Mouse (Mus musculus) embryonic facial prominence, embryonic 10.5 days (tissue): ENCODE measurements around the gene Rpl7l1. TPM values are rescaled to one million over a fixed set of nuclear protein-coding genes. Genes with fewer than 3 reads are reported as not detected.

Experiments
- DNase-seq: peaks from one replicate; pipeline ENCODE4 v3.0.0-alpha.2; 2017; ENCODE audit warnings: low spot score
- H3K27ac ChIP-seq: fragments of 300-500 bp; sonication (generic); replicated peaks from 2 replicates; pipeline ENCODE4 v1.5.1; 2016; ENCODE audit warnings: mild to moderate bottlenecking
- H3K27me3 ChIP-seq: fragments of 300-500 bp; sonication (generic); replicated peaks from 2 replicates; pipeline ENCODE4 v1.6.1; 2016; ENCODE audit warnings: low read depth, mild to moderate bottlenecking; ENCODE audit not compliant: poor library complexity, severe bottlenecking
- H3K36me3 ChIP-seq: fragments of 300-500 bp; sonication (generic); replicated peaks from 2 replicates; pipeline ENCODE4 v1.6.1; 2016; ENCODE audit warnings: mild to moderate bottlenecking, moderate library complexity
- H3K4me1 ChIP-seq: fragments of 300-500 bp; sonication (generic); 2 replicates; pipeline ENCODE4 v1.6.1; 2016
- H3K4me3 ChIP-seq: fragments of 300-500 bp; sonication (generic); 2 replicates; pipeline ENCODE4 v1.5.1; 2016; ENCODE audit warnings: mild to moderate bottlenecking, moderate library complexity
- H3K9me3 ChIP-seq: fragments of 300-500 bp; sonication (generic); 2 replicates; pipeline ENCODE4 v1.6.1; 2016; ENCODE audit warnings: mild to moderate bottlenecking
- WGBS: fragments of 180-500 bp; shearing (Covaris S2); methylation state at CpG from one replicate; pipeline ENCODE4 v1.1.7; 2016; 5-methylcytosine and 5-hydroxymethylcytosine counted together
- polyA plus RNA-seq: library from polyadenylated mRNA; unstranded; fragments of >200 nt; fragmentation: Nextera tagmentation; extraction: Ambion mirVana; gene quantifications from 2 replicates; pipeline ENCODE4 v1.2.1, GENCODE M21; 2016

Rpl7l1 gene
- polyA plus RNA-seq, 1 experiment from 2014 or later = 222 TPM

- 40% methylated on average over 6 of the region's 6 CpGs for WGBS
- Histone ChIP-seq H3K36me3 (peaks cover 36% of the 10 kb centered on the region), H3K4me1 (peaks cover 14% of the 10 kb centered on the region; the same call in 1 of the 2 replicates), H3K4me3 (no peak overlapping the region), H3K27me3 (peaks cover 28% of the 10 kb centered on the region), H3K27ac (no peak overlapping the region), H3K9me3 (no peaks in the 10 kb centered on the region)
- peak; percentile 38 for DNase-seq
Observed at GRCm38 (mm10) chr17:46728021-46728420, 54.5 kb downstream of the Rpl7l1 start.

- Histone ChIP-seq H3K36me3 (peaks cover 43% of the 10 kb centered on the region), H3K27ac (no peak overlapping the region), H3K27me3 (peaks cover 28% of the 10 kb centered on the region), H3K9me3 (no peaks in the 10 kb centered on the region), H3K4me1 (peaks cover 14% of the 10 kb centered on the region; the same call in 1 of the 2 replicates), H3K4me3 (no peak overlapping the region)
- DNase-seq = no peak
- 89% methylated on average over 11 of the region's 11 CpGs for WGBS
Observed at GRCm38 (mm10) chr17:46727271-46727670, 55.2 kb downstream of the Rpl7l1 start.

GRCm38 (mm10) chr17:46725731-46726645 lies 56.5 kb downstream of the Rpl7l1 start:
- H3K4me3 ChIP-seq = no peak overlapping the region
- DNase-seq = no peak
- peaks cover 55% of the 10 kb centered on the region for H3K36me3 ChIP-seq

GRCm38 (mm10) chr17:46725273-46725672 lies 57.2 kb downstream of the Rpl7l1 start:
- 49% methylated on average over 9 of the region's 9 CpGs for WGBS
- Histone ChIP-seq H3K36me3 (peaks cover 61% of the 10 kb centered on the region), H3K27me3 (peaks cover 25% of the 10 kb centered on the region), H3K4me3 (no peak overlapping the region), H3K4me1 (peaks cover 14% of the 10 kb centered on the region), H3K9me3 (no peaks in the 10 kb centered on the region), H3K27ac (0 out of 2 replicates have a peak overlapping the region, but pooled peaks have one; percentile 0)
- peak; percentile 64 for DNase-seq

More at GRCm38 (mm10) chr17:46725731-46726645, 56.5 kb downstream of the Rpl7l1 start:
- peaks cover 14% of the 10 kb centered on the region for H3K4me1 ChIP-seq
- 92% methylated on average over 26 of the region's 26 CpGs for WGBS
- no peak overlapping the region for H3K27ac ChIP-seq
- peaks cover 28% of the 10 kb centered on the region for H3K27me3 ChIP-seq
- no peaks in the 10 kb centered on the region for H3K9me3 ChIP-seq

GRCm38 (mm10) chr17:46724477-46725084 lies 57.9 kb downstream of the Rpl7l1 start:
- Histone ChIP-seq H3K4me1 (peaks cover 14% of the 10 kb centered on the region), H3K27me3 (peaks cover 18% of the 10 kb centered on the region), H3K4me3 (no peak overlapping the region), H3K27ac (no peak overlapping the region), H3K9me3 (no peaks in the 10 kb centered on the region), H3K36me3 (peaks cover 65% of the 10 kb centered on the region)
- WGBS = 85% methylated on average over 20 of the region's 20 CpGs
- DNase-seq = no peak

Other genes with a start within 250 kb of the Rpl7l1 start
- 5.2 and 6.1 TPM in 2 replicates for gene Cul9, start 236.3 kb downstream of the Rpl7l1 start, polyA plus RNA-seq
- 5.6 and 7.0 TPM in 2 replicates for gene Srf, start 226.5 kb downstream of the Rpl7l1 start, polyA plus RNA-seq
- gene Ptk7, start 153.2 kb downstream of the Rpl7l1 start, polyA plus RNA-seq = 92.5 and 95.1 TPM in 2 replicates
- gene Klc4, start 136.7 kb downstream of the Rpl7l1 start, polyA plus RNA-seq = 29.0 and 32.0 TPM in 2 replicates
- gene Mrpl2, start 136.4 kb downstream of the Rpl7l1 start, polyA plus RNA-seq = 124 and 142 TPM in 2 replicates
- 44.3 and 46.9 TPM in 2 replicates for gene Cul7, start 132.3 kb downstream of the Rpl7l1 start, polyA plus RNA-seq
- 61.4 and 68.9 TPM in 2 replicates for gene Rrp36, start 108.3 kb downstream of the Rpl7l1 start, polyA plus RNA-seq
- gene Mea1, start 103.9 kb downstream of the Rpl7l1 start, polyA plus RNA-seq = 148 and 156 TPM in 2 replicates
- 148 and 151 TPM in 2 replicates for gene Klhdc3, start 101.8 kb downstream of the Rpl7l1 start, polyA plus RNA-seq
- gene Ppp2r5d, start 77.6 kb downstream of the Rpl7l1 start, polyA plus RNA-seq = 142 and 149 TPM in 2 replicates
- 22.3 and 22.9 TPM in 2 replicates for gene Pex6, start 71.2 kb downstream of the Rpl7l1 start, polyA plus RNA-seq
- 0.51 and 0.57 TPM in 2 replicates for gene Gnmt, start 53.5 kb downstream of the Rpl7l1 start, polyA plus RNA-seq
- gene Cnpy3, start 30.5 kb downstream of the Rpl7l1 start, polyA plus RNA-seq = 65.8 and 68.2 TPM in 2 replicates
- 0.62 and 1.6 TPM in 2 replicates for gene Ptcra, start 19.0 kb downstream of the Rpl7l1 start, polyA plus RNA-seq
- 44.8 TPM in 2 replicates for gene 2310039H08Rik, start 10.0 kb downstream of the Rpl7l1 start, polyA plus RNA-seq
- 3.0 and 4.4 TPM in 2 replicates for gene Bicral, start 75.8 kb upstream of the Rpl7l1 start, polyA plus RNA-seq
- gene Tbcc, start 108.0 kb upstream of the Rpl7l1 start, polyA plus RNA-seq = 52.9 and 57.9 TPM in 2 replicates
- gene Prph2, start 127.8 kb upstream of the Rpl7l1 start, polyA plus RNA-seq = not detected in 2 replicates
- gene Ubr2, start 227.9 kb upstream of the Rpl7l1 start, polyA plus RNA-seq = 16.2 and 18.2 TPM in 2 replicates